Mouse (Mus musculus) gastrocnemius, postnatal 4 days (tissue): ENCODE measurements around the gene Fam217b. TPM values are rescaled to one million over a fixed set of nuclear protein-coding genes. Genes with fewer than 3 reads are reported as not detected.

Experiments used
- DNase-seq, 2 experiments: peaks; one replicate each; pipeline ENCODE4 v3.0.0; 2021 to 2022; ENCODE audit warnings: low spot score in 2 of 2, mixed read lengths in 2 of 2
- total RNA-seq, 2 experiments: library from RNA; stranded (reverse); gene quantifications; 2 replicates each; pipeline ENCODE4 v1.2.3; 2021

The Fam217b gene
- total RNA-seq, 2 experiments from 2014 or later: 8.9 to 9.4 TPM

DNA sequence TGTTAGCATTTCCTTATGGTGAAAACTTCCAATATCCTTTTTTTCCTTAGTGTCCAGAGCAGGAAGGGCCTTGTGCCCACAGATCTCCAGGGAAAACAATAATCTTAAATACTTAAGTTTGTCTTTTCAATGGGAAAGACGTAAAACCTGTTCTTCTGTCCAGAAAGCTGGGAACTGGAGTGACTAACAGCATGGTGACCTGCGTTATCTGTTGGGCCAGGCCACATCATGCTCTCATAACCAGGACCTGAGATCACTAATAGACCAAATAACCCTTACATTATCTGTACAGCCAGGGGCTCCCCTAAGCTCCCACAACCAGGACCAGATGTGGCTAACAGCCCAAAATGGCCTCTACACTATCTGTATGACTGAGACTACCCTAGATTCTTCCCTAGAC lies 19.6 kb downstream of the Fam217b start:
- no peak for DNase-seq

GRCm38 (mm10) chr2:178437311-178437710 lies 23.0 kb downstream of the Fam217b start:
- DNase-seq: no peak

- DNase-seq: no peak
Observed at GRCm38 (mm10) chr2:178449386-178449785, 35.1 kb downstream of the Fam217b start.

DNA sequence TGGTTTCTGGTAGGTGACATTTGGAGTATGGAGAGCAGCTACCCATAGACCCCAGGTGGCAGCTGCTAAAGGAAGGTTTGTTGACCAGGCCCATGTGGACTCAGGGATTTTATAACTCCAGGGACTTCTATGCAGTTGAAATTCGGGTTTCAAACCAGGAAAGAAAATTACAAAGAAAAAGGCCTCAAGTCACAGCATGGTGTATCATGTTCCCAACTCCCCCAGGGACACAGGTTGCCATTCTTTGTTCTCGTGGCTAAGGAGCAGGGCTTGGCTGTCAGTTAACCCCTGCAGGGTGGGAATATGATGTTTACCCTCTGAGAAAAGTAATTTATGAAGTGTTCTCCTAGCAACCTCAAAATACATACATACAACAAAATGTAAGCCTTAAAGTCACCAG lies 35.9 kb downstream of the Fam217b start:
- DNase-seq: no peak

- DNase-seq: no peak
Observed at GRCm38 (mm10) chr2:178450961-178451360, 36.6 kb downstream of the Fam217b start.

DNA sequence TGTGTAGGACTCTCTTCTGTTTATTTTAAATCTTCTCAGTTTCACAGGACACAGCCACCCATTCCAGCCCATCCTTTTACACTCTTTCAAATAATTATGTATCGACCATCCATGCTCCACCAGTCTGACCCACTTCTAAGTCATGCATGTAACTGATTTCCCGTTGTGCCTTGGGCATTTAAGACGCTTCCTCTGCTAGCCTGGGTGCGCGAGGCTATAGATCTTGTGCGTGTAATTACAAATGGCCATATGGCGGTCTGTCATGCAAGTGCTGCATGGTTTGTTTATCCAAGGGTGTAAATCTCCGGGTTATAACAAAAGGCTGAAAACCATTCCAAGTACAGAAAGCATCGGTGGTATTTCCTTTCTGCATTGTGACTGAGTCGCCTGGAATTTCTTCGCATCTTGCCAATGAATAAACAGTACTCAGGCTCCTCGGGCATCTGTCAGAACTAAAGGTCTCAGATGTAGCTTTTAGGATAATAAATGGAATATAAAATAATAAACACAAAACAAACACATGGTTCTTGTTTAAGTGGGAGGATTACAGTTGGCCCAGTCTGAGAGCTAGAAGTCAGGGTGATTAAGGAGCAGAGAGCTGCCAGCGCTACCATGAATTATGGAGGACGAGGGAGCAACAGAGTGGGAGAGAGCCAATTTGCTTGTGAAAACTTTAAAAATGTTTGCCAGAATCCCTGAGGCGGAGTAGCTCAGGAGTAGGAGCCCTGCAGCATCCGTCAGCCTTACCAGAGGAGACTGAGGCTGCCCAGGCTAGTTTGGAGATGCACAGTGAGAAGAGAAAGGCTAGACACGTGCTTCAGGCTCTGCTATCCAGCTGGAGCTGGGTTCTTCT lies 40.6 kb downstream of the Fam217b start:
- DNase-seq: no peak

DNA sequence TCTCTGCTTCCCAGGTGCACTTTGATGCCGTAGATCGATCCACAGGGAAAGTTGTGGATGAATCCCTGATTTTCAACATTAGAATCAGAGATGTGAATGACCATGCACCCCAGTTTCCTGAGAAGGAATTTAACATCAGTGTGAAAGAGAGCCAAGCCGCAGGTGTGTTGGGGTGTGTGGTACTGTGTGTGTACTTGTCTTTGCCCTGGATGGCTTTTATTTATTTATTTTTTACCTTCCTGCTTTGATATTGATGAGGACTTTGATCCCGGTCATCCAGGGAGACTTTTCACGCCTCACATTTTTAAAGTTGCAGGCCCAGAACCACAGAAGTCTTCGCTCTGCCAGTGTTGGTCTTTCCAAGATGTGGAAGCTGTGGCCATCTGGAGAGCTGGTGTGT lies 43.1 kb downstream of the Fam217b start:
- no peak for DNase-seq

- no peak for DNase-seq
Observed at GRCm38 (mm10) chr2:178460353-178460752, 46.0 kb downstream of the Fam217b start.

DNA sequence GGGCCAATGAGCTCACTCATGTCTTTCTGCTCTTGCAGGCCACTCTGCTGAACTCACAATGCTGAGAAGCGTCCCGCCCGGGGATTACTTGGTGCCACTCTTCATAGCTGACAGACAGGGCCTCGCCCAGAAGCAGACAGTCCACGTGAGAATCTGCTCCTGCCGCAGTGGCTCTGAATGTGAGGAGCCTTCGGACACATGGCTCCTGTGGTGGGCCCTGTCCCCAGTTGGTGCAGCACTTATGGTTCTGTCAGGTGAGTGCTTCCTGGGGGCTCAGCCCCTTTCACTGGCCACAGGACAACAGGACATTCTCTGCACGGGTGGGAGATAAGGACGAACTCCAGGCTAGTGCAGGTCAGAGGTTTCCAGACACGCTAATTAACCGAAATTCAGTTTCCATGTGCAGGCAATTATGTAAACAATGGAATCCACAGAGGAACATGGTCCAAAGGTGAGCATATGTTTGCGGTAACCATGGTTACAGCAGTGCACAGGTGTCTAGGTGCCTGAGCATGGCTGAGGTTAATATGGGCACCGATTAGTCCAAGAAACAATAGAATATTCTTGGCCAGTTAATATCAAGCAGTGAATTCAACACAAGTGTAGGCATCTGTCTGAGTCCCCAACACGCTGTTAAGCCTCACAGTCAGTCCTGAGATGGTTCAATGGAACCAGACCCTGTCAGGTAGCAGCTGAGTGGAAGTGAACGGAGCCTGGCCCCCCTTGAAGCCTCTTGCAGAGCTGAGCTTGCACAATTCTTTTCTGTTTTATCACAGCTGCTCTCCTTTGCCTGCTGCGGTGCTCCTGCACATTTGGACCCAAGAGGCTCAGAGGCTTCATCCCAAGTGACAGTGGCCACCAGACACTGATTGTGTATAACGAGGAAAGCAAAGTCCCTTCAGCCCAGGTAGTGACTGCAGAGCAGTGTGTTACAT lies 57.5 kb downstream of the Fam217b start:
- DNase-seq: no peak

DNA sequence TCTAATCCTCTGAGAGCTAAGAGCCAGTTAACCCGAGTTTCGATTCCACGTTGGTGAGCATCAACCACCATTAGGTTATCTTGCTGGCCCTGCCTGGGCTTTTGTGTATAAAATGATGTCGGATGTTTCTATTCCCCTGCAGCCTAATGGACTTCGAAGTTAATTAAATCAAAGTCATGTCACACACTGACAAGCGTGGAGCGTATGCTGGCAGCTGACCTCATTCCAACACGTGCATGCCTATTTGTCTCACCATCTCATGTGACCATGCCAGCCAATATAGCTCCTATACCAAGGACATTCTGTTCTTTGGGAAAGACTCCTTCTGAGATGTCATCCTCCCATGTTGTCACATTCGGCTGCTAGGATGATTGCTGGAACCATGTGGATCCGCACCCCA lies 59.6 kb downstream of the Fam217b start:
- no peak for DNase-seq

Other genes starting within 250 kb of the Fam217b start
- under 1 TPM; 0.25 to 0.47 TPM for gene Sycp2, start 6.8 kb upstream of the Fam217b start, total RNA-seq
- 10 to 100 TPM; 16.6 to 20.3 TPM for gene Ppp1r3d, start 52 bp upstream of the Fam217b start, total RNA-seq
- not detected for gene Cdh26, start 16.0 kb downstream of the Fam217b start, total RNA-seq